ENCODE assay signal across 8 mouse cellular contexts in the genomic region with DNA sequence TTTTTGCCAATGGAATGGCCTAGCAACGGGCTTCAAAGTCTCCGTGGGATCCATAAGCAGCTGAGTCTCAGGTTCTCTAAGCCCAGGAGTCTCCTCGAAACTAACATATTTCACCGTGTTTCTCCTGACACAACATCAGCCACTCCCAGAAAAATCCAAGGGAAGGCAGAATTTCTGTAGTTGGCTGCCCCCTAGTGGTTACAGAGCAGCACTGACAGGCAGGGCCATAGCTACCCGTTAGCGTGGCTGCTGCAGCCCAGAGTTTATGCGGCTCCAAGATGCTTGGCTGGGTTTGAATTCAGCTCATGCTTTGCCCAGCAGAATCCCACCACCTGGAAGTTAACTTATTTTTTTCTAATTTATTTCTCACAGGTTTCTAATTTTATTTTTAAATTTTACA.
A peak's percentile ranks its signal among the peaks of the same experiment; 100 is the strongest.
DNase-seq lines count a peak whose midpoint lies in the region; ATAC-seq and TF ChIP-seq lines count a peak whose summit lies in the region.

No protein-coding gene starts in this region.

- no peaks in the 10 kb centered on the region for H3K36me3 ChIP-seq in spleen, adult 2 months (ENCODE audit: control insufficient read depth, insufficient read depth, low read length)
- no peaks in the 10 kb centered on the region for H3K36me3 ChIP-seq in midbrain, embryonic 13.5 days

- no peaks in the 10 kb centered on the region for H3K4me1 ChIP-seq in spleen, adult 2 months (ENCODE audit: control insufficient read depth, insufficient read depth, insufficient read length)
- no peaks in the 10 kb centered on the region for H3K4me1 ChIP-seq in midbrain, embryonic 13.5 days (replicated peaks)

- 25% methylated on average over 7 of the region's 7 CpGs for WGBS in spleen, adult 2 months
- WGBS in midbrain, embryonic 13.5 days, result 18% methylated on average over 7 of the region's 7 CpGs

- peak; percentile 62; the same call in 1 of the 2 replicates for ATAC-seq in midbrain, embryonic 13.5 days

- no peaks in the 10 kb centered on the region for H3K9me3 ChIP-seq in midbrain, embryonic 13.5 days

- H3K27ac ChIP-seq in spleen, adult 2 months (ENCODE audit: insufficient read depth, low read length), result no peak overlapping the region
- H3K27ac ChIP-seq in gastrocnemius, adult 2 months, result no peak overlapping the region
- H3K27ac ChIP-seq in midbrain, embryonic 13.5 days, result no peak overlapping the region

- intact Hi-C loops in gastrocnemius, adult 2 months (cut with DNase I), result no loop called here

- peak; percentile 42; the same call in 1 of the 2 replicates for TF ChIP-seq CTCF in spleen, adult 2 months (IDR thresholded peaks at IDR 0.05; ENCODE audit: extremely low read depth, insufficient read depth, insufficient read length, insufficient replicate concordance)
- TF ChIP-seq CTCF in gastrocnemius, adult 2 months (IDR thresholded peaks at IDR 0.05), result peak; percentile 92; the same call in 1 of the 2 replicates

- no peak overlapping the region for H3K9ac ChIP-seq in midbrain, embryonic 13.5 days (replicated peaks)

- H3K4me3 ChIP-seq in spleen, adult 2 months (ENCODE audit: extremely low read depth, insufficient read depth, insufficient read length), result no peak overlapping the region
- H3K4me3 ChIP-seq in gastrocnemius, adult 2 months, result peak overlapping the region; percentile 39
- no peak overlapping the region for H3K4me3 ChIP-seq in midbrain, embryonic 13.5 days (replicated peaks)

- peak in 1 of 2 experiments; percentile 9 for DNase-seq in spleen, adult 2 months (ENCODE audit: low read depth in 1 of 2, low spot score in 2 of 2)
- DNase-seq in spleen, adult 12 weeks (ENCODE audit: low spot score), result no peak
- DNase-seq in cerebellum, postnatal 4 days (ENCODE audit: low spot score in 2 of 2), result peak; percentile 30 to 59
- DNase-seq in gastrocnemius, adult 2 months, result peak; percentile 38
- DNase-seq in induced T-regulatory cell, adult 2 months (ENCODE audit: low read depth), result peak; percentile 61
- DNase-seq in left cerebral cortex, adult 9 months (ENCODE audit: low spot score in 2 of 2), result peak; percentile 11 to 68
- peak; percentile 30 for DNase-seq in skeletal muscle tissue, adult 2 months (ENCODE audit: low read depth, low spot score)

- TF ChIP-seq POLR2A in spleen, adult 2 months (IDR thresholded peaks at IDR 0.05; ENCODE audit: low read depth, low read length), result no peak

- no peaks in the 10 kb centered on the region for H3K27me3 ChIP-seq in spleen, adult 2 months (ENCODE audit: control insufficient read depth, insufficient read depth, low read length)
- peaks cover 26% of the 10 kb centered on the region; the same call in 1 of the 2 replicates for H3K27me3 ChIP-seq in midbrain, embryonic 13.5 days

- H3K4me2 ChIP-seq in midbrain, embryonic 13.5 days (replicated peaks), result no peak overlapping the region
